Mouse (Mus musculus) thymus, postnatal 14 days (tissue): ENCODE results near the gene Lcn2.

Experiments used
- DNase-seq: peaks from one replicate; pipeline ENCODE4 v3.0.0; 2021

The Lcn2 gene

DNA sequence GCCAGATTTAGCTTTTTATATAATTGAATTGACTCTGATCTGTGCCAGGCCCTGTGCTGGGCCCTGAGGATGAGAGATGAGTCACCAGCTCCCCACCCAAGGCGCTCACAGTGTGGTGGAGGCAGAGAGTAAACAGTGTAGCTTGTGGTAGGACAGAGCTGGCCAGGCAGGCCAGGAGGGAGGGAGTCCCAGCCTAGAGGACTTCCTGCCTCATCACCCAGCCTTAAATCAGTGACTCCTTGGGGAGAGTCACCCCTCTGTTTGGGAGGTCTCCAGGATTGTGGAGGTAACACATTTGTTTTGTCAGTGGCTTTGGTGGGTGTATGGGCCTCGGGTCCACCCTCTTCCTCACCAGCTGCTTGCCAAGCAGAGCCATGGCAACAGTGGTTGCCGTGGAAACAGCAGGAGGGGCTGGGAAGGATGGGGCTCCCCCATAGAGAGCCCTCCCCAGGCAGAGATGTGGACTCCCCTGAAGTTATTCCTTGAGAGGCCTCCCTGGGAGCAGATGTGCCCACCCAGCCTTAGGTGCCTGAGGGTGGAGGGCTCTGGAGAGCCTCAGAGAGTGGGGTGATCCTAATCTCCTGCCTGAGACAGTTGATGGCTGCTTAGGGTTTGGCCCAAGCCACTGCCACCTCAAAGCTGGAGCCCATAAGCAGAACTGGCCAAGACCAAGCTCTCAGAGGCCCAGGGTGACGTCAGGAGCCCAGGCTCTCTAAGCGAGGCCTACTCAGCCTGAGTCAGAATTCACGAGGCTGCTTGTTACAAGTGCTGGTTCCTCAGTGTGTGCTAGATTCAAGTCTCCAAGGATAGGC, 45.3 kb downstream of the Lcn2 start:
- no peak for DNase-seq

GRCm38 (mm10) chr2:32342039-32342438, 46.0 kb downstream of the Lcn2 start:
- no peak for DNase-seq

GRCm38 (mm10) chr2:32341634-32341939, 46.5 kb downstream of the Lcn2 start:
- no peak for DNase-seq

GRCm38 (mm10) chr2:32340836-32341633, 47.0 kb downstream of the Lcn2 start:
- no peak for DNase-seq

DNA sequence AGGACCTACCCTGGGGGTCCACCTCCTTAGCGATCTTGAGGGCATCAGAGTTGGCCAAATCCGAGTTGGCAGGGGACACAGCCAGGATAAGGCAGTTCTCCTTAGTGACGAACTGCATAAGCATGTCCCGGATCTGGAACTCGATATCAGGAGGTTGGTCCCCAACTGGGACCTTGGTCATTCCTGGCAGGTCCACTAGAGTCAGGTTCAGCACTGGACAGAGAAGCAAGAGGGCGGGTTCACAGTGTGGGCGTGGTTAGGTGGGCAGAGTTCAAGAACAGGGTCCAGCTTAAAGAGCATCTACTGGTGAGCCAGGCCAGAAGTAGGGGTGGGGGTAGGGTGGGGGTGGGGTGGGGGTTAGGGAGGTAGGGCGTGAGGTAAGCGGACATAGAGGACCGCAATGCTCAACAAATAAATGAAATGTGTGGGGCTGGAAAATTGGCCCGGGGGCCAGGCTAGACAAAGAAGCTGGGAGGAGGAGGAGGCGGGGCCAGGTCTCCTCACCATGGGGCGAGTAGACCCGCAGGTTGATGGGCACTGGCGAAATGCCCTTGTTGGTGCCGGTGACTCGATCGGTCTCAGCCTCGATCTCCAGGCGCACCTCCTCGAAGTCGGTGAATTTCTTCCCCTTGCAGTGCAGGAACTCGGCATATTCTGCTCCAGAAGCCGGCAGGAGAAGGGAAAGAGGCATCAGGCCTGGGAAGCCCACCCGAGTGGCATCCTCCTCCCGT, 48.0 kb downstream of the Lcn2 start:
- DNase-seq: no peak

GRCm38 (mm10) chr2:32335888-32336287, 52.2 kb downstream of the Lcn2 start:
- no peak for DNase-seq
